Mouse (Mus musculus) small intestine, adult 10 weeks (tissue): ENCODE data around the gene Lmo3. TPM values are rescaled to one million over a fixed set of nuclear protein-coding genes. Genes with fewer than 3 reads are reported as not detected.

Experiments
- polyA plus RNA-seq: library from polyadenylated mRNA; stranded (reverse); fragments of 350-450 nt; fragmentation: Illumina TruSeq; extraction: RNeasy Lipid Tissue Mini Kit (QIAGEN cat#74804); gene quantifications from one replicate; pipeline ENCODE4 v1.2.3, GENCODE M21; 2014; ENCODE audit warnings: low replicate concordance

Lmo3 gene
- polyA plus RNA-seq = 2.2 TPM

GRCm38 (mm10) chr6:138581734-138582505, at the start of gene Lmo3:
Gene Lmo3 (minus strand): TSS chr6:138581968.

Other genes starting within 250 kb of the Lmo3 start
- gene Igbp1b, start 76.6 kb upstream of the Lmo3 start, polyA plus RNA-seq = not detected